Mouse (Mus musculus): Measurements from ENCODE around the gene Atxn2l.

The Atxn2l gene

DNA sequence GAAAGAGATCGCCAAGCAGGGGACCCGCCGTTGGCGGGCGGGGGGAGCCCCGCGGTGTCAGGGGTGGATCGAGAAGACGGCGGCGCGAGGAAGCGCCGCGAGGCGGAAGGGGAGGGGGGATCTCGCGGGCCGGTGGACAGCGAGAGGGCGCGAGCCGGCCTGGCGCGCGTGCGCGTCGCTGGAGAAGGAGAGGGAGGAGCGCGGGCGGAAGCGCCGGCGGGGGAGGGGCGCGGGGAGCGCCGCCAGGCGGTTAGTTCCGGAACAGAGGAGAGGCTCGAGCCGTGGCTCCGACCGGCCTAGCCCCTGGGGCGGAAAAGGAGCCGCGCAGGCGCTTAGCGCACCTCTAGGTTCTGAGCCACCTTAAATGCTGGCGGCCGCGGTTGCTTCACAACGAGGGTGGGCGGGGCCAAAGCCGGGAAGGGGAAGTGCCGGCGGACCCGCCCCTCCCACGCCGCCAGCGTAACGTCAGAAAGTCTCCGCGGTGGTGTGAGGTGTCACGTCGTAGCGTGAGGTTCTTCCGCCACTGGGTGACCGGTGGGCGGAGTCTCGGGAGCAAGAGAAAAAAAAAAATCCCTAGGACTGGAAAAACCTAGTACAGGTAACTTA, at the start of gene Atxn2l:
Gene Atxn2l (minus strand): TSS at position 165 of the 606 bp plus-strand sequence.
- peak; percentile 99 for DNase-seq

DNA sequence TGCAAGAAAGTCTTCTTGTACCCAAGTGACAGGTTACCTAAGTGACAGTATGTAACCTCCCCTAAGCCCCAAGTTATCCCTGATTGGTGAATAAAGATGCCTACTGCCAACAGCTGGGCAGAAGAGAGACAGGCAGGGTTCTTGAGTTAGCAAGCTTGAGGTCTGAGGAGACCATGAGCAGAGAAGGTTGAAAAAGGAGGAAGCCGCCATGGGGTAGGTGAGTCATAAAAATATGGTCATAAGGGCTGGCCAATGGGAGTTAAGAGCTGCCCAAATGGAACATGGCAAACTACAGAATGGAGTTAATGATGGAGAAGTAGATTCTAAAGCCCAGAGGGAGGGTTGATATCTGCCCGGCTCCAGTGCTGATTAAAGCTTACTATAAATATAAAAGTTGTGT, 42.4 kb upstream of the Atxn2l start:
- no peak for DNase-seq

DNA sequence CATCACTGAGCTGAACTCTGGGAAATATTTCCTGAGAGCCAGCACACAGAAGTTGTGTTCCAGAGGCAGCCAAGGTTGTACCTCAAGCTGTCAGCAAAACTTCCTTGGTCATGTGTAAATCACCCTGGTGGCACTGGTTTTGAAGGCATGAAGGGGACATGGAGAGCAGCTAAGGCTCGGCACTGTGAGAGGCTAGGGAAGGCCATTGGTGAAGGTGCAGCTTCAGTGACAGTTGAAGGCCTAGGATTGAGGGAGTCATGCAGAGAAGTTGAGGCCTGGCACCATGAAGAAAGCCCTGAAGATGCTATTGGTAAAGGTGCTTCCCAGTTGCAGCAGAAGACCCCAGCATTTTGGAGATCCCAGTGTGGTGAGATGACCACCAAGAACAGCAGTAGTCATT, 38.4 kb upstream of the Atxn2l start:
- no peak for DNase-seq

DNA sequence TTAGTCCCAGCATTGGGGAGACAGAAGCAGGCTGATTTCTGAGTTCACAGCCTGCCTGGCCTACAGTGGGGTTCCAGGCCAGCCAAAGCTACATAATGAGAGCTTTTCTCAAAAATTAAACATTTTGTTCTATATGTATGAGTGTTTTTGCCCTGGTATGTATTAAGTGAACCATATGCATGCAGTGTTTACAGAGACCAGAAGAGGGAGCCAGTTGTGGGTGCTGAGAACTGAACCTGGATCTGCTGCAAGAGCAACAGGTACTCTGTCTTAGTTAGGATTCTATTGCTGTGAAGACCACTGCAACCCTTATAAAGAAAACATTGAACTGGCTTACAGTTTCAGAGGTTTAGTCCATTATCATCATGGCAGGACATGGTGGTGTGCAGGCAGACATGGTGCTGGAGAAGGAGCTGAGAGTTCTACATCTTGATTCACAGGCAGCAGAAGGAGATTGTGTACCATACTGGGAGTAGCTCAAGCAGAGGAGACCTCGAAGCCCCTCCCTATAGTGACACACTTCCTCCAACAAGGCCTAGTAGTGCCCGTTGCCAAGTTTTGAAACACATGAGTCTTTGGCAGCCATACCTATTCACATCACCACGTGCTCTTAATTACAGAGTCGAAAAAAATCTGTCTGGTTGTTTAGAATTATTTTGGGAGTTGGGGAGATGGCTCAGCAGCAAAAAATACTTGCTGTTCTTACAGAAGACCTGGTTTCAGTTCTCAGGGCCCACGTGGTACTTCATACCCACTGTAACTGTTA, 34.8 kb upstream of the Atxn2l start:
- peak; percentile 54 for DNase-seq

DNA sequence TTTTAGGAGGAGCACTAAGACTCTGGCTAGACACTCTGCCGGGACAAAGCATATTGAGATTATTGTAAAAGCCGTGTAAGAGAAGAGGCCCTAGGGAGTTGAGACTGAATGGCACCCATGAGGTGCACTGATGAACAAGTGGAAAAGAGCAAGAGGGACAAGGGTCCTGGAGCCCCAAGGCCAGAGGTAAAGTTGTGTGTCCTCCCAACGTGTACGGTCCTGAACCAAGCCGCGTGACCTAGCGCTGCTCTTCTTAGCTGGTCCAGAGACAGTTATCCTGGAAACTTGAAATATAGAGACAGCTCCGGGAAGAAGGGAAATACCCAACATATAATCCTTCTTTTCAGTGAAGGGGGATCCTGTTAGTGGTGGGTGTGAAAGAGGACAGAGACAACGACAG, 33.2 kb upstream of the Atxn2l start:
- no peak for DNase-seq

DNA sequence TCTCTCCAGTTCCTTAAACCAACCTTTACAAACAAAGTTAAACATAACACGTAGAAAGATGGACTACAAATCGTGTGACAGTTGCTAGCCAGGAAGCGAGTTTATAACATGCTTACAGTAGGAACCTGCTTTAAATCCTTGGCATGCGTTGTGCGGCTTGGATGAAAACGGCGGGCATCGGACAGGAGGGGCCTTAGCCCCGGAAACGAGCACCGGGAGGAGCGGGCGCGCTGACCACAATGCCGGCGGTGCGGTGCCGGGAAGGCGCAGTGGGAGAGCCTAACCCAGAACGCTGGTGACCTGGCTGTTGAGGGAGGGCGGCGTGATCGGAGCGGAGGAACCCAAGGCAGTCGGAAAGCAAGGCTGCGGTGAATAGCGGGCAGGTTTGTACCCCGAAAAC, 32.5 kb upstream of the Atxn2l start:
- peak; percentile 45 for DNase-seq

DNA sequence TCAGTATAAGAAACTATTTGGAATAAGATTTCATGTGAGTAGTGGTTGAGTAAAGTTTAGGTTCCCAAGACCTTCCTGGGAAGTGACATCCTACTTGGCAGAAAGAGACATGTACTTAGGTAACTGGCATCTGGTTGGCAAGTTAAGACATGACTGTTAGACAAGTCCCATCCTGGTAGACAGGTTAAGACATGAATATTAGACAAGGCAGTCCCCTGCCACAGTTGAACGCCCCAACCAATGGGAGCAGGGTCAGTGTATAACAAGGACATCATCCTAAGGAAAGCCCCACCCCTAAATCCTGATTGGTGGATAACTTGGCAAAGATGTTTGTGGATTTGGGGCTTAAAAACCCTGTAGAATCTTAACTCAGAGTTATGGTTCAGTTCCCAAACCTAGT, 30.2 kb upstream of the Atxn2l start:
- DNase-seq, result no peak

DNA sequence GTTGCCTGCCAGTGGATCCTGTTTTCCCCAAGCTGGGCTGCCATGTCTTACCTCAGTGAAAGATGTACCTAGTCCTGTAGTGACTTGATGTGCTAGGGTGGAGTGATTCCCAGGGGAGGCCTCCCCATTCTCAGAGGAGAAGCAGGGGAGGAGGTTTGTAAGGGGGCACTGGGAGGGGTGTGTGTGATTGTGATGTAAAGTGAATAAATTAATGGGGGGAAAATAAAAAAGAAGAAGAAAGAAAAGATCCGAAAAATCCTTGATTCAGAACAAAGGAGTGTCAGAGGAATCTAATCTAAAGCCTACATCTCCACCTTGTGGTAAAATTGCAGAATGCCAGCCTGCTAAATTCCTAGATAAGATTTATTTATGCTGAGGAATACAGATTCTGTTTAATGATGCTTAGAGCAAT, 24.9 kb upstream of the Atxn2l start:
- peak; percentile 71 for DNase-seq

DNA sequence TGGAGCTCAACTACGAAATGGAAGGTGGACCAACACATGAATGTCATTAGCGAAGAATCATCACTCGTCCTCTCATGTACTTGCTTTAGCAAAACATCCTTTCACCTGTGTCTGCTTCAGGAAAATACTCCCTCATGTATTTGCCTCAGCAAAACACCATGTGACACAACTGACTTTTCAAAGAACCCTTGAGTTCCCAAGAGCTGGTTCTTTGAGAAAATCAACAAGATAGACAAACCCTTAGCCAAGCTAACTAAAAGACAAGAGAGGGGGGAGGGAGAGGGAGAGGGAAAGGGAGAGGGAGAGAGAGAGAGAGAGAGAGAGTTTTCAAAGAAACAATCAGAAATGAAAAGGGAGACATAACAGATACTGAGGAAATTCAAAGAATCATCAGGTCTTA, 20.1 kb upstream of the Atxn2l start:
- DNase-seq, result no peak

DNA sequence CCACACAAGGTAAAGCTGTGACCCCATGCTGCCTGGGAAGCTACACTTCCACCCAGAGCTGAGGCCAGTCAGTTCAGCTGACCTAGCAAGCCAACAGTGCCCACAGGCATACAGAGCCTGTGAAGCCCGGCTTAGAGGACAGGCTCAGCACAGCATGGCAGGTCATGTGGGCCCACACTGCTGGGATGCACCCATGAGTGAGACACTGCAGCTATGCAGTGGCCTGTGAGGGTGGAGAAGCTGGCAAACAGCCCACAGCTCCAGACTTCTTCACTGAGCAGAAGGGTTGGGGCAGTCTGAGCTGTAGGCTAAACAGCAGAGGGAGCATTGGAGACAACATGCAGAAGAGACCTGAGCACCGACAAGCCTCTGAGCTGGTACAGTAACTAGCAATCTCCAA, 16.3 kb upstream of the Atxn2l start:
- DNase-seq, result peak; percentile 34

DNA sequence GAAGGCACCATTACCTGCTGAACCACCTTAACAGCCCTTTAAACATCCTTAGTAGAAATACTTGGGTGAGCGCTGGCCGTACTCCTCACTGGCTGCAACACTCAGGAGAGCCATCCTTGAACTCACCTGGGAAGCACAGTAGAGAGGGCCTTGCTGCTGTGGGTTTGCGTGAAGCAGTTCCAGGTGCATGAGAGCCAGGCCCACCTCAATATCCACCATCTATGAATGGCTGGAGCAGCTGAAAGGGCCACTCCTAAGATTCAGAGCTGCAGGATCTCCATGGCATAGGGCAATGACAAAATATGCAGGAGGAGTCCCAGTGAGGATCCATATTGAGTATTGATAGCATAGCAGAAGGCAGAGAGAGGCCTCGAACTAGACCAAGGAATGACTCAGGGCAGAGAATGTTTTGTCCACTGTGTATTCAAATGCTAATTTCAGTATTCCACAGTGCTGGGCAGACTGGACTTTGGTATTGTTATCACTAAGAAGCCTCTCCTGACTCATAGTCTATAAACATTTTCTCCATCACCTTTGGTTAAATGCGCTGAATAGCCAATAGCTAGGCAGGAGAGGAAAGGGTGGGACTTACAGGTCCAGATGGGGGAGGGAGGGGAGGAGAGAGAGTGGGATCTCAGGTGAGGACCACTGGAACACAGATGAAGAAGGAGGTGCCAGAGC, 15.2 kb upstream of the Atxn2l start:
- no peak for DNase-seq

DNA sequence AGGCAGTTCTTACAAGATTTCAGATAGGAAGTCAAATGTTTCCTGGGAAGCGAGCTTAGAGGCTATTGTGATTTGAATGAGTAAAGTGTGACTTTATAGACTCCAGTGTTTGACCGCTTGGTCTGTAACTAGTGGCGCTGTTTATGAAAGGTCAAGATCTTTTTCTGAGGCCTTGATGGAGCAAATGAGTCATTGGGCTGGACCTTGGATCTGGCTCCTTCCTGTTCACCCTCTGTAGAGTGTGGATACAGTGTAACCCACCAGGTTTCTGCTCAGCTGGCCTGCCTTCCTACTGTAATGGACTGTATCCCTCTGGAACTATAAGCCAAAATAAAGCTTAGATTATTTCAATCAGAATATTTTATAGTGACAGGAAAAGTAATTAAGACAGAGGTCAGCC, 8.1 kb upstream of the Atxn2l start:
- no peak for DNase-seq

DNA sequence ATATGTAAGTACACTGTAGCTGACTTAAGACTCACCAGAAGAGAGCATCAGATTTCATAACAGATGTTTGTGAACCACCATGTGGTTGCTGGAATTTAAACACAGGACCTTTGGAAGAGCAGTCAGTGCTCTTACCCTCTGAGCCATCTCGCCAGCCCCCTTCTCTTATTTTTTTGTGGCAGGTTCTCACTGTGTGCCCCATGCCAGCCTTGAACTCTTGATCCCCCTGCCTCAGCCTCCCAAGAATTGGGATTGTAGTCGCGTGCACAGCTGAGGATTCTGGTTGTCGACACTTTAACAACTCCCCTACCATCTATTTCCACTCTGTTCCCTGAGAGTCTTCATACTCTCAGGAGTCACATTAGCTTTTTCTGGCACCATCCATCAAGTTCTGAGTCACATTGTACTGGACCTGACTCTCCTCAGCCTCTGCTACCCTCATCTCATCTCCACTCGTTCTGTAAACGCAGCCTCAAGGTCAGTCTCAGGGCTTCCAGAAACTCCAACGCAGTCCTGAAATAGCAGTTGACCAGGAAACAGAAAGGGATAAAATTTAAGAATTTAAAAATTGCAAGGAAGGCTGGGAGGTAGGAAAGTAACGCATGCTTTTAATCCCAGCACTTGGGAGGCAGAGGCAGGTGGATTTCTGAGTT, 4.0 kb upstream of the Atxn2l start:
- no peak for DNase-seq

DNA sequence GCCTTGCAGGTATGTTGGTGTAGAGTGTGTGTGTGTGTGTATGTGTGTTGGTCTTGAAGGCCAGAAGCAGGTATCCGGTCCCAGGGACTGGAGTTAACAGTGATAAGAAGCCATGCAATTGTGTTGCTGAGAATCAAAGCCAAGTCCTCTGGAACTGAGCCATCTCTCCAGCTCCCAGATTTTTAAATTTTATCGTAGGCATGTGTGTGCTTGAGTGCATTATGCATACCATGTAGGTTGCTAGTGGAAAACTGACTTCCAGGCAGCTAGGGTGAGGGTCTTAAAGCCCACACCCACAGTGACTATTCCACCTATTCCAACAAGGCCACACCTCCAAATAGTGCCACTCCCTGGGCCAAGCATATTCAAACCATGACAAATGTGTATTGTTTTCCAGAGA, 1.7 kb upstream of the Atxn2l start:
- DNase-seq, result no peak

DNA sequence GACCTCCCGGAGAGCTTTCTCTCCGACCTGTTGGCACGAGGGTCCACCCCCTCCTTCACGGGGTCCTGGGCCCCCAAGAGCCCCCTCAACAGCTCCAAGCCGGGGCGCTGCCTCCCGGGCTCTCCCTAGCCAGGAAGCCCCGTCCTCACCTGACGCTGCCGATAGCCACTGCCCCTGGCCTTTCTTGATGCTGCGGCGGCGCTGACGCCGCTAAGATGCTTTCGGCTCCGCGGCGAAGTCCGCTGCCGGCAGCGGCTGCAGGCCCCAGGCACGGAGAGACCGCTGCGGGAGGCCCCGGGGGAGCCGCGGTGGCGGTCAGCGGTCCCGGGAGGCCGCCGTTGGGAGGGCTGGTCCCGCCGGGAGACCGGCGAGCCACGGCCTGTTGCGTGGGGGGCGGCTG, 486 bp downstream of the Atxn2l start:
- DNase-seq, result no peak

DNA sequence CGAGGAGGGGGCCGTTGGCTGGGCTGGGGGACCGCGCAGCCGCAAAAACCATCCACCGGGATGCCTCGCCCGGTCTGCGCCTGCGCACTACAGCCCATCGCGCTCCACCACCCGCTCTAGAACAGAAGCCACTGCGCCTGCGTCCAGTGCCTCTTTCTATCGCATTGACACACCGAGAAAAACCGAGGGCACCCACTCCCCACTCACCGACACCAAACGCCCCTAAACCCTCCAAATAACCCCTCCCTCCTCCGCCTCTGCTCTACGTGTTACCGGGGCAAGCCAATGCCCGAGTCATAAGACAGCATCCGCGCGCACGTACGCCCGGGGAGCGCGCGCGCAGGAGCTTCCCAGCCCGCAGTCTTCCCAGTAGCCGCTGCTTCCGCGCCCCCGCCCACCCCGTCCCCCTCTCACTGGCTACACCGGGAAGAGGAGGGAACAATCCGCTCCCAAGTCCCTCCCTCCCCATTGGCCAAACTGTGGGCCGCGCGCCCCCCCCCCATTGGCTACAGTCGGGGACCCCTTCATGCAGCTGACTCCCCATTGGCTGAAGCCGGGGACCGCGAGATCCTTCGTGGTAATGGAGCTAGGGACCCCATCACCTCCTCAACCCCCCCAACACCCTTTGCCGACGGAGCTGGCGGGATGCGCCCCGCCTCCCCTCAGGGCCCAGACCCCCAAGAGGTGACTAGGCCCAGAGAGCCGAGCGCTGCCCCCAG, 1.1 kb downstream of the Atxn2l start:
- peak; percentile 99 for DNase-seq

DNA sequence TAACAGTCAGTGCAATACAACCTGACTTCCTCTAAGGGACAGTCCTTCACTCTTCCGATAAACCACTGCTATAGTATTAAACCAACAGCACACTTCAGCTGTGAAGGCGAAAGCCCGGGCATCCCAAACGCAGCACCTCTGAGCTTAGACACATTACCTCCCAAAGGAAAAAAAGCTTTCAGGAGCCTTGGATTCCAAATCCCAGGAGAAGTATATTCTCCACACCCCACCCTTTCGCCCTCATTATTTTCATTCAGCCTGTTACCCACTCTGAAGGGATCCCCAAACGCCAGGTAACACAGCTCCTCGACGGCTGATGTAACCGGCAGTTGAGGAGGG, 1.6 kb downstream of the Atxn2l start:
- DNase-seq, result no peak

DNA sequence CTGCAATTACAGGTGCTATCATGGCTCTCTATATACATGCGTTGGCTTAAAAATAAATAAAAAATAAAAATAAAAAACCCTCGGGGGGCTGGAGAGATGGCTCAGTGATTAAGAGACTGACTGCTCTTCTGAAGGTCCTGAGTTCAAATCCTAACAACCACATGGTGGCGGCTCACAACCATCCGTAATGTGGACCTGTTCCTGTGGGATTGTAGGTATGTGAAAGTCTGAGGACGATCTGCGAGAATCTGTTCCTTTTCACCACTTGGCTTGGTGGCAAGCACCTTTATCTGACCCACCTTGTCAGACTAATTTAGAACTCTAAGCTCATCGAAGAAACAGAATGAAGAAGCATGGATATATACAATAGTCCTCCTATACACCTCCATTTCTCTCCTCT, 3.8 kb downstream of the Atxn2l start:
- no peak for DNase-seq

DNA sequence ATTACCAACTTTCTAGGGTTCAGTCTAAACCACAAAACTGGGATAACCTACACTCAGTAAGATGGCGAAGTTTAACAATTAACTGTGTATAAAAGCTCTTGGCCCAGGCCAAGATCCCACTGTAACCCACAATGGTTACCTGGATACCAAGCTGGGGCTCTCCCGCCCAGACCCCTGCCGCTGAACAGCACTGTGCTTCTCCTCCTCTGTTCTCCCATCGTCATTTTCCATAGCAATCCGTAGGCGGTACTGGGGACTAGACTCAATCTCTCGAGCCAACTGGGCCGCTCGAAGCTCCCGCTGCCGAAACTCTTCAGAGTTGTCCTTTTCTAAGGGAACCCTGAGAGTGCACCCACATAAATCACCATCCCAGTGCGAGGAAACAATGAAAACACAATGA, 5.3 kb downstream of the Atxn2l start:
- DNase-seq, result no peak

DNA sequence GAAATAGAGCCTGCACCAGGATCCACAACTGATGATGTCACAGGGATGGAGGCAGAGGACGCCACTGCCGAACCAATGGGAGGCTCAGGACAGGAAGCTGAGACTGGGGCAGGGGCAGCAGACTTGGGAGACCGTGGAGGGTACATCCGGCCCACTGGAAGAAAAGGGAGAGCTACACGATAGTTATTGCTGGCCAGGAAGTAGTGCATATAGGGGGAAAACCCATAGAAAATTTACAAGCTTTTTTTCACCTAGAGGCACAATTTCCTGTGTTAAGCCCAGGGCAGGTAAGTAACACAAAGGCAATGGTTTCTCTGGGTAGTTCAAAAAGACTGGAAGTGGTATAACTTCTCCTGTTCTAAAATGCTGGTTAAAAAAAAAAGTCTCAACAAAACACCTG, 6.8 kb downstream of the Atxn2l start:
- DNase-seq, result no peak

DNA sequence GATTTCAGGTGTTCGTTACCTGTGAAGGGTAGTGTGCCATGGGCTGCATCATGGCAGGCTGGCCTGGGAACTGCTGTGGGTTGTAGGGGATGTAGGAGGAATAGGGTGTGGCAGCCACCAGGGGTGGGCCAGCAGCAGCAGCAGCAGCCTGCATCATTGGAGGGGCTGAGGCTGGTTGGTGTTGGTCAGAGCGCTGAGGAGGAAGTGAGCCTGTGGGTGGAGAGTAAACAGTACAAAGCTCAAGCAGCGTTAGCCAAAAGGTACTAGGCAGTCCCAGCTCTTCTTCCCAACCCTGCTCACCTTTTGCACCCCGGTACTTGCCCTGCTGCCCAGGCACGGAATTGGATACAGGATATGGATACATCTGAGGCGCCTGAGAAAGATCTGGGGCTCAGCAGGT, 9.1 kb downstream of the Atxn2l start:
- no peak for DNase-seq

DNA sequence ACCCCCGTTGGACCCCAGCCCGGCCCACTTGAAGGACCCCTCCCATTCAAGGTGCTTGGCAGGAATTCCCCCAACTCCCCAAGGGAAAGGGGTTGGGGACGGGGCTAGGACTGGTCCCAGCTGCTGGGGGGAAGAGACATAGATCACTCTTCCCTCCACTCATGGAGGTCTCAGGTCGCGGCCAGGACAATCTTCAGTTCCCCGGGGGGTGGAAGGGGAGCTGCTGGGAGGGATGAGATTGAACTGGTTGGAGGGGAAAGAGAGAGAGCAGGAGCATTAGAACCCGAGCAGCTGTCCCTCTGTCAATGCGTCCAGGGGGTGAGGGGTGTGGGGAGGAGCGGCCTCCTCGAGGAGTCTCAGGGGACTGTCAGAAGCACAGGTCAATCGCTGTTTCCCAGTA, 11.3 kb downstream of the Atxn2l start:
- no peak for DNase-seq

DNA sequence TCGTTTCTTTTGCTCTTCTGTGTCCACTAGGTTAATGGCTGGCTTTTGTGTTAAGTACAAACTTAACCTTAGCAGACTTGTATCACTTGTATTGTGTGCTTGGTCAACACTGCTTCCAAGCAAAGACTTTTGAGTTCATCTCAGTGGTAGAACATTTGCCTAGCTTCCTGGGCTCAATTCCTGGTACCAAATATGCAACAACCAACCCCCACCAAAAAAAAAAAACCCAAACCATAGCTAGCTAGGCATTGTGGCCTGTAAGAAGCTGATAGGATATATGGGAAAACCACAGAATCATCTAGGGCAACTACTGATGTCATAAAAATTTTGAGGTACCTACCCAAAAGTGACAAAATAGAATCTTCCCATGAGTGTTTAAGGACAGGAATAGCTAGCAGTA, 12.2 kb downstream of the Atxn2l start:
- DNase-seq, result no peak

Measured in retina, postnatal 1 day (tissue).